Mouse (Mus musculus): Measurements from ENCODE around the gene Tfam.

The Tfam gene

DNA sequence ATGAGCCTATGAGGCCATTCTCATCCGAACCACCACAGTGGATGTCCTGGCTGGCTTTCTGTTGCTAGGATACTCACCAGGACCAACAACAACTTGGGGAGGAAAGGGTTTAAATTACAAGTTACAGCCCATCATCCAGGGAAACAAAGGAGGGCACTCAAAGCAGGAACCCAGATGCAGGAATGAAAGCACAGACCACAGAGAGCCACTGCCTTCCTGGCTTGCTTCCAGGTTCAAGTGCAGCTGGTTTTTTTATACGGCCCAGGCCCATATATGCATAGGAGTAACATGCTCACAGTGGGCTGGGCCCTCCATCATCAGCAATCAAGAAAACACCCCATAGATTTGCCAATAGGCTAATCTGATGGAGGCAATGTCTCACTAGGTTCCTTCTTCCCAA, 15.4 kb downstream of the Tfam start:
- DNase-seq: no peak

GRCm38 (mm10) chr10:71218228-71218892, 19.7 kb downstream of the Tfam start:
- DNase-seq: peak; percentile 44 to 56

DNA sequence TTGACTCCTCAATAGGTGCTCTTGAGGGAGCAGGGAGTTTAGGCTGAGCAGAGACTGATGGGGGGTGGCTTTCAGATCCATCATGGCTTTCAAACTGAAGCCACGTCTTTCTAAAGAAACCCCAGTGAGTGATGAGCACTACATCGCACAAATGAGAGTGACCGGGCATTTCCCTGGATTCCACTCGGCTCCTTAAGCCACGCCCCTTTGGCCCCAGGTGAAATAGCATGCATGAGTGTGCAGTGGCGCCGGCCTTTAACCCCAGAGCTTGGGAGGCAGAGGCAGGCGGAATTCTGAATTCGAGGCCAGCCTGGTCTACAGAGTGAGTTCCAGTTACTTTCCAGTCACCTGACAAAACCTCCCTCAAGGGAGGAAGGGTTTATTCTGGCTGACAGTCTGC, 22.1 kb downstream of the Tfam start:
- no peak for DNase-seq

DNA sequence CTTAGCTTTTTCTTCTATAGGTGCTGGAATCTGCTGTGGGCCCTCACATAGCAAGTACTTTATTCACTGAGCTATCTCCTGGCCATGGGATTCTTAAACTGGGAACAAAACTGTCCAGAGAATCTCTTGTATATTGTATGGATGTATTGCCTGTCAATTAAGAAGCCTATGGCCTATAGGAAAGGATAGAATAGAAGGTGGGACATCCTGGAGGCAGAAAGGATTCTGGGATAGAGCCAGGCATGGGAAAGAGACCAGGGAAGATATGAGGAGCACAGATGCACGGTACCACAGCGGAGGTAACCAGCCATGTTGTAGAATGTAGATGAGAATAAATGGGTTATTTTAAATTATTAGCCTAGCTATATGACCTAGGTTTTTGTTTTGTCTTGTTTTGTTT, 36.6 kb downstream of the Tfam start:
- DNase-seq: no peak

GRCm38 (mm10) chr10:71200964-71201363, 37.1 kb downstream of the Tfam start:
- DNase-seq: no peak

DNA sequence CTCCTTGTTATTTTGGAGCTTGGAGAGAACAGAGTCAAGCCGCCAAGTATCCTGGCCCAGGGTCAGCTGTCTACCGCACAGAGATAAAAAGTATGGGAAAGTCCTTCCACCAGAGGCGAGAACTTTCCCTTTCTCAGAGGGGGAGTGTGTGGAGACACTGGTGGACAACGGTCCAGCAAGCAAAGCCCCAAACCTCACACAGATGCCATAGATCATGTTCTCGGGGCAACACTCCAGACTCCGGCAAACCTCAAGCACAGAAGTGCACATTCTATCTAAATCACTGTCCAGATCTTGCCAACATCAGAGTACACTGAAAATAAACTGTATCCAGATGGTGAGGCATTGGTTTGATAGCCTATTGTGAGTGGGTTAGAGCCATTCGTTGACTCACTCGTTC, 39.4 kb downstream of the Tfam start:
- DNase-seq: no peak

GRCm38 (mm10) chr10:71197036-71197785, 40.9 kb downstream of the Tfam start:
- no peak for DNase-seq

DNA sequence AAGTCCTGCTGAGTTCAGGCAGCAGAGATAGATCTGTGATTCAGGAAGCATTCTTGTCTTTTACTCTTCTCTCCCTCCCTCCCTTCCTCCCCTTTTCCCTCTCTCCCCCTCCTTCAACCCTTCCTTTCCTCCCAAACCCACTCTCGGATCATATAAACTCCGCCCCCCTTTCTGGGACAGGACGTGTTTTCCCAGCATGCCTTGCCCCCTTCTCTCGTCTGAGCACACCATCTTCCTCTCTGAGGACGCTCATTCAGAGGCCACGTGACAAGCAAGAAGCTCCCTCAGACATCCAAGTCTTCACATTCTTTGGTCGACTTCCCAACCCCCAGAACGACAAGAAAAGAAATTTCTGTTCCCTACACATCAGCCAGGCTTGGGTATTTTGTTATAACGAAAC, 42.6 kb downstream of the Tfam start:
- DNase-seq: no peak

DNA sequence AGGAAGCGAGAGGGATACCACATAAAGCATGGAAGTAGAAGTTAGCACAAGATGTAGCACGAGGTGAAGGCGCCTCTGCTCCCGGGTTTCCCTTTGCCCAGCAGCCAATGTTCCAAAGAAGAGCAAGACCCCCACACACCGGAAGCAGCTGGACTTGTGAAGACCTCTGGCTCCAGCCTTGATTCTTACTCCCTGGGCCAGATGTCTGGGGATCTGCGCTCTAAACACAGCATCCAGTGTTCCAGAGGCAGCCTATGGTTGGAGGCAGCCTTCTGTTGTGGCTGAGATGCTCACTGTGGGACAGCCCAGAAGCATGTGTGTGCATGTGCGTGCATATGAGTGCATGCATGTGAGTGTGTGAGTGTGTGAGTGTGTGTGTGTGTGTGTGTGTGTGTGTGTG, 43.4 kb downstream of the Tfam start:
- no peak for DNase-seq

GRCm38 (mm10) chr10:71193319-71193718, 44.8 kb downstream of the Tfam start:
- DNase-seq: no peak

DNA sequence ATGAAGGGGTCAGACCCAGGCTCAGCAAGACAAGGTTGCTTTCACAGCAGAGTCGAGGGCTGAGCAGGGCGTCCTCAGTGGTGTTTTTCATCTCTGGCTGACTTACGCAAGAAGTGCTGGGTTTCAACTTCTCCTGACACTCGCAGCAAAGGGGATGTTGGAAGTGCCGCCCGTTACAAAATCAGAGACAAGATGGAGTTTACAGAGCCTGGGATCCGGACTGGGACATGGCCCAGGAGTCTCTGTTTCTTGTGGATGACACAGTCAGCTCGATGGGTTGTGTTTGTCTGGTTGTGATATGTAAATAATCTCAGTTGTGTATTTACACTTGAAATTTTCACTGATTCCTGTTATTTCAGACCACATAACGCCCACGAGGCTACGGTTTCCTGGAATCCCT, 45.2 kb downstream of the Tfam start:
- no peak for DNase-seq

DNA sequence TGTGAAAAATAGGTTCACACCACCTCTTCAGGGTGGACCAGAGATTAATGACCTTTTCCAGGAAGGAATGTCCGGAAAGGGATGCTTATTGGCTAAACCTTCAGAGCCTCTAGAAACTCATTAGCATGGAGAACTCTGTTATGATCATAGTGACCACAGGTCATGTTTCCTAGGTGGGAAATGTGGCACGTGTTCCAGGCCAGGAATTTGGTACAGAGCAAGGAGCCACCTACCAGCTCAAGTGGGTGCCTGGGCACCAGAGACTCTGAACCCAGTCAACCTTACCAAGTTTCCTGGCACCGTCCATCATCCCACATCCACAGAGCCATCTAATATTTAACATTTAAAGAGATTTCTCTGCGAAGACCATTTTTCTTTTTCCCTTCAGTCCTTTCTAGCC, 49.4 kb downstream of the Tfam start:
- DNase-seq: no peak

DNA sequence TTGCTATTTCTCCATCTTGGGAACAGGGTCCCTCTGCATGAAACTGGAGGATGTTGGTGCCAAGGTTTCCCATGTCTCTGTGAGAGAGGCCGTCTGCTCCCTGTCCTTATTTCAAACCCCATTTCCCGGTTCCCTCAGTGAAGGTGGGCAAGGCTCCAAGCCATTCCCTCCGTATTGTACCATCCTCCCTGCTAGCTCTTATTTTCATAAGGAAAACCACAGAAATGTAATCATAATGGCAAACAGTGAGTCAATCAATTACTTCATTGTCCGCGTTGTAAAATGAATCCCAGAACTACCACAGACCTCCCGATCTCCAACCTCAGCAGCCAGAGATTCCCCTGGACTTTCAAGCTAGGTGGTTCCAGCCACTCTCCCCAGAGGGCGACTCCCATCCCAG, 53.0 kb downstream of the Tfam start:
- DNase-seq: no peak

DNA sequence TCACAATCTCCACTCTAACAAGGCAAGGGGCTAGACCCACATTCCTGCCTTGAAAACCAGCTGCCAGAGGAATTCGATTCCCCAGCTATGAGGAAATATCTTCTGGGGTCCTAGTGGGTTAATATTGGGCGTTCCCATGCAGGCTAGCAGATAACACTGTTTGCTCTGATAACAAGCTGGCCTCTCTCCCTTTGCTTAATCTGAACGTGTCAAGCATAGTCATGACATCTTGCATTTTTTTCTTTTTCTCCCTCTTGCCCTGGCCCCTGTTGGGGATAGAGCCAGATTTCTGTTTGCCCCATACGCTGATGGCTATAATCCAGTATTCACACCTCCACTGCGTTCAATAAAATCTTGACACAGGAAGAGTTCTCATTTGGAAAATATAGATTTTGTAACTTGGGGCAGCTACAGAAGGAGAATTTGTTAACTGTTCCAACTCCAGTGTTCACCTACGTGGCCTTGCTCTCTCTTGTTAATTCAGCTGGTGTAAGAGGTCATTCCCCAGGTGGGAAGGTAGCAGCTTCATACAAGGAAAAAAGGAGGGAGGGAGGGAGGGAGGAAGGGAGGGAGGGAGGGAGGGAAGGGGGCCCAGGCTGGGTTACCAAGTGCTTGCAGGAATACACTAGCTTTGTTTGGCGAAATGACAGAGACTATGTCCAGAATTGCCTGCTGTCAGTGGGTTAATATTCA, 54.6 kb downstream of the Tfam start:
- DNase-seq: no peak

DNA sequence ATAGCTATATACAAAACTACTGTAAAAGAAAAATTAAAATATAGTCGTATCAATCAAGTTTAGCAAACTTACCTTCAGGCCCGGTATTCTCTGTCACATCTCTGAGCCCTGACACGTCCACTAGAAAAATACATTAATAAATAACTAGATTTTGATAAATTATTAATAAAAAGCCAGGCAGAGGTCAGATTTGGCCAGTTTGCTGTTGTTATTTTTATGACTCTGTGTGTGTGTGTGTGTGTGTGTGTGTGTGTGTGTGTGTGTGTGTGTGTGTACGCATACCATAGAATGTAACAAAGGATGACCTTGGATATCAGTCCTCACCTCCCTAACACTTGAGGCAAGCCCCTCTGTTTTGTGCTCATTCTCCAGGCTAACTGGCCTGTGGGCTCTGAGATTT, 56.1 kb downstream of the Tfam start:
- no peak for DNase-seq

GRCm38 (mm10) chr10:71181091-71181490, 57.0 kb downstream of the Tfam start:
- DNase-seq: no peak

- no peak for DNase-seq
Measured at GRCm38 (mm10) chr10:71180057-71180456, 58.0 kb downstream of the Tfam start.

DNA sequence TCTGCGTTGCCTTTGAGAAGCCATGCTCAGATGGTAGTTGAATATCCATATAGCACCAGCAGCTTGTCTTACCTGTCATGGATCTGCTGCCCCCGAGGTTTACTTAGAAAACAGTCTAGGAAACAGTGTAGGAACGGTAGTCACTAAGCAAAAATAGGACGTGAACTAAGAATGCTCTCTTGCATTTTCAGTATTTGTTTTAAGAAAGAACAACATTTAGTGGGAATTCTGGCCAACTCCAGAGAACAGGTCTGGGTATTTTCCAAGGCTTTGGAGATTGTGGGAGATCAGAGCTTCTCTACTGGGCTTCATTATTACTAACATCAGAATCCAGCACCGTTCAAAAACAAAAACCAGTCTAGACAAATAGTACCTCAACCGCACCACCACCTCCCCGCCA, 60.9 kb downstream of the Tfam start:
- no peak for DNase-seq

DNA sequence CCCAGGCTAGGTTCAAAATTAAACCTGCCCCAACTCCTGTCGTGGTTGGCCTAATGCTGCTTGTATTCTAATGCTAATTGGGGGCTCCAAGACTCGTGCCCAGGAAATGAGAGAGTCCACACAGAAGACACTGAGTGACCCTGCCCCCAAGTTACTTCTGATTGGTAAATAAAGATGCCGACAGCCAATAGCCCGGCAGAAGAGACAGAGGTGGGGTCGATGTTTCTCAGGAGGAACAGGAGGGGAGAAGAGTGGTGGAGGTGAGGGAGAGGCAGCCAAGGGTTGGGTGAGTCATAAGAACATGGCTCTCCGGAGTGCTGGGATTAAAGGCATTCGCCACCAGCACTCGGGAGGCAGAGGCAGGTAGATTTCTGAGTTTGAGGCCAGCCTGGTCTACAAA, 61.7 kb downstream of the Tfam start:
- no peak for DNase-seq

All from thymus, postnatal 36 days (tissue).